Mouse (Mus musculus): ENCODE measurements at regions not wholly inside any gene's neighbourhood (a gene's known extent, or its start where the extent isn't known, plus 50 kb on each side); places are given as distances from the start of the nearest gene placed in this dataset.

DNA sequence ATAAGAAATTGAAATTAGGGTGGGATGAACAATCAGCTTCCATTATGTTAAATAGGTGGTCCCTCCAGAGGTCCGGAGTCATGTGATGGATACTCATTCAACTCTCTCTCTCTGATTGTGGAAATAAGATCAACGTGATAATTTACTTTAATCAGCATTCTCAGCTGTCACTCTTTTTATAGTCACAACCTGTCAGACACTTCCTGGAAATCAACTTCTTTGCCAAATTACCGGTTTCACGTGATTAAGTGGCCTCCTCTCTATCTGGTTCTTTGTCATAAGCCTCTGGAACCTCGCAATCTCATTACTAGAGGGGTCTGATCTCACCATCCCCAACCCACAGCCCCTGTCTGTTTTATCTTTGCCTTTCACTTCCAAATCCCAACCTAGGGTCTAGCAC is 155.6 kb upstream of the Nabp1 start:
- no peak for TF ChIP-seq CTCF (IDR thresholded peaks at IDR 0.05; ENCODE audit: extremely low read depth, insufficient read depth, low read length)
- TF ChIP-seq POLR2A (IDR thresholded peaks at IDR 0.05; ENCODE audit: extremely low read depth, insufficient read depth, low read length): no peak

Data from cortical plate, adult 2 months (tissue).